20 mouse cellular contexts compared by ENCODE assay signal in genomic region chr11:84090572-84090971, GRCm38 (mm10). TPM values are rescaled to one million over a fixed set of nuclear protein-coding genes. Genes with fewer than 3 reads are reported as not detected.
DNase-seq lines count a peak whose midpoint lies in the region; TF ChIP-seq lines count a peak whose summit lies in the region.
"Had no signal": no experiment of that assay in that cellular context is flagged by ENCODE, and none has a peak within 500 bp of the region (broad histone marks: within the 10 kb centered on the region; RNA-seq: fewer than 3 reads in every experiment).

No protein-coding gene starts in this region.

- H3K36me3 ChIP-seq in CH12.LX (replicated peaks in 1 of 2; ENCODE audit: control insufficient read depth in 1 of 2, insufficient read depth in 1 of 2, low read length in 1 of 2) = peaks cover 47 to 87% of the 10 kb centered on the region in 2 experiments
- 0 out of 2 replicates have a peak, but pooled peaks cover 1% of the 10 kb centered on the region for H3K36me3 ChIP-seq in splenic B cell, adult 2 months (ENCODE audit: control insufficient read depth, insufficient read depth, low read length, poor library complexity, severe bottlenecking)

- H3K4me1 ChIP-seq in CH12.LX (ENCODE audit: control insufficient read depth in 1 of 2, insufficient read depth in 2 of 2) = peaks cover 0 to 12% of the 10 kb centered on the region in 2 experiments; a peak in 3 of 4 replicates

- dilution Hi-C loops in CH12.LX (cut with MboI; ENCODE audit: extremely low pct_ligation_motif_present, extremely low pct_unique_long_range_greater_than_20kb, low sequenced_read_pairs) = no loop called here

- no peaks in the 10 kb centered on the region for H3K79me2 ChIP-seq in CH12.LX (replicated peaks; ENCODE audit: control insufficient read depth, extremely low read depth, insufficient read depth, poor library complexity, severe bottlenecking)

- no peak for TF ChIP-seq RAD21 in CH12.LX (IDR thresholded peaks at IDR 0.05; ENCODE audit: low read depth, low read length)

- H3K4me3 ChIP-seq in CH12.LX (replicated peaks in 1 of 3; ENCODE audit: low read depth in 2 of 3, low read length in 2 of 3, poor library complexity in 1 of 3) = no peak overlapping the region

- no peak for TF ChIP-seq CTCF in CH12.LX (conservative IDR thresholded peaks at IDR 0.05 in 1 of 2, IDR thresholded peaks at IDR 0.05 in 1 of 2; ENCODE audit: low read depth in 2 of 2, low read length in 2 of 2)

- H3K9me3 ChIP-seq in CH12.LX (replicated peaks; ENCODE audit: low read length) = no peaks in the 10 kb centered on the region
- H3K9me3 ChIP-seq: G1E had no signal

- no peak for TF ChIP-seq POLR2A in CH12.LX (IDR thresholded peaks at IDR 0.05; ENCODE audit: low read depth, low read length)

- in situ Hi-C loops in CH12.LX (cut with MboI; ENCODE audit: low pct_ligation_motif_present, low pct_unique_long_range_greater_than_20kb, low sequenced_read_pairs) = loop anchor here (5.0 kb wide), 1 partner anchor 37 kb away; the partner anchor contains the start of genes Acaca and Tada2a

- H3K27me3 ChIP-seq in CH12.LX (replicated peaks) = no peaks in the 10 kb centered on the region
- no peaks in the 10 kb centered on the region for H3K27me3 ChIP-seq in splenic B cell, adult 2 months (ENCODE audit: control insufficient read depth, insufficient read depth, low read length, poor library complexity, severe bottlenecking)
- H3K27me3 ChIP-seq: Patski had no signal

- no peak overlapping the region for H3K27ac ChIP-seq in CH12.LX (ENCODE audit: insufficient read depth, low read depth)

- intact Hi-C loops in left cerebral cortex, postnatal 14 days (cut with DNase I) = no loop called here

- peak; percentile 14 for DNase-seq in A20 (ENCODE audit: low read depth, low spot score)
- no peak for DNase-seq in CH12.LX (ENCODE audit: extremely low read depth)
- DNase-seq in splenic B cell, adult 2 months (ENCODE audit: low read depth, low spot score) = peak; percentile 16
- no peak for DNase-seq in kidney, adult 9 months
- no peak for DNase-seq in left cerebral cortex, postnatal 14 days (ENCODE audit: low spot score in 2 of 2)
- DNase-seq in gastrocnemius, adult 18-20 months (ENCODE audit: low spot score) = no peak
- DNase-seq: adrenal gland, adult 2 months; adrenal gland, adult 8-10 months; adrenal gland, postnatal 10 days; adrenal gland, postnatal 14 days; adrenal gland, postnatal 25 days; adrenal gland, postnatal 36 days; B cell, adult 2 months; cerebellum, adult 11 months; cerebellum, adult 11-12 months; cerebellum, adult 18-20 months; cerebellum, adult 2 months; cerebellum, adult 8-10 months had no signal

- no peak overlapping the region for H3K9ac ChIP-seq in CH12.LX (ENCODE audit: insufficient read depth, low read depth)

- H3K4me2 ChIP-seq in CH12.LX (ENCODE audit: insufficient read depth, low read depth, poor library complexity, severe bottlenecking) = no peak overlapping the region

- TF ChIP-seq EP300 in CH12.LX (IDR thresholded peaks at IDR 0.05; ENCODE audit: low read length) = no peak

TF ChIP-seq in CH12.LX, 34 proteins besides CTCF, POLR2A, EP300 and RAD21:
- peak; percentile 63 for TF ChIP-seq ETS1 (conservative IDR thresholded peaks at IDR 0.05; ENCODE audit: low read depth, low read length)
- TF ChIP-seq BHLHE40 (IDR thresholded peaks at IDR 0.05; ENCODE audit: low read depth, low read length) = peak; percentile 74
- no peak for TF ChIP-seq MXI1 (IDR thresholded peaks at IDR 0.05; ENCODE audit: low read depth, low read length)

RNA-seq across cellular contexts. Expression of gene Dusp14, which starts 21.5 kb away (rescaled TPM):
- total RNA-seq in CH12.LX (2012; rRNA removed) (70.6 and 124 TPM in 2 replicates), CH12.LX (2014; rRNA removed) (101 and 127 TPM in 2 replicates)
- 43.0 and 52.7 TPM in 2 replicates for polyA plus RNA-seq in CH12.LX (2012; ENCODE audit: insufficient read length, low read depth)
- 10 to 100 TPM; 62.4 to 63.7 TPM for total RNA-seq in left cerebral cortex, postnatal 14 days (2021)
- 1 to 10 TPM; 6.0 to 7.7 TPM for total RNA-seq in gastrocnemius, adult 18-20 months (2021)
- total RNA-seq: G1E had no signal
- polyA plus RNA-seq: G1E had no signal

RNA-seq across cellular contexts. Expression of gene Tada2a, which starts 38.8 kb away (rescaled TPM):
- 37.5 and 40.8 TPM in 2 replicates for total RNA-seq in CH12.LX (2012; rRNA removed)
- total RNA-seq in CH12.LX (2014; rRNA removed) = 33.1 and 34.1 TPM in 2 replicates
- 59.5 and 66.1 TPM in 2 replicates for polyA plus RNA-seq in CH12.LX (2012; ENCODE audit: insufficient read length, low read depth)
- total RNA-seq in left cerebral cortex, postnatal 14 days (2021) = 10 to 100 TPM; 36.0 to 36.4 TPM
- total RNA-seq in gastrocnemius, adult 18-20 months (2021) = 10 to 100 TPM; 11.4 to 12.5 TPM

RNA-seq across cellular contexts. Expression of gene Acaca, which starts 38.9 kb away (rescaled TPM):
- total RNA-seq in CH12.LX (2012; rRNA removed) = 61.7 and 76.5 TPM in 2 replicates
- 35.0 and 36.9 TPM in 2 replicates for total RNA-seq in CH12.LX (2014; rRNA removed)
- polyA plus RNA-seq in CH12.LX (2012; ENCODE audit: insufficient read length, low read depth) = 53.5 and 62.6 TPM in 2 replicates
- 10 to 100 TPM; 75.7 to 81.2 TPM for total RNA-seq in left cerebral cortex, postnatal 14 days (2021)
- 10 to 100 TPM; 11.4 to 17.3 TPM for total RNA-seq in gastrocnemius, adult 18-20 months (2021)

Comparison
In these comparisons a context has a peak if more than half of its experiments do, and no peak if none do; other contexts are left out.
1. DNase-seq: peak in A20 (single experiment) and splenic B cell, adult 2 months (single experiment); none in CH12.LX (single experiment), kidney, adult 9 months (single experiment), left cerebral cortex, postnatal 14 days (0 of 2) and gastrocnemius, adult 18-20 months (single experiment).
2. RNA of gene Dusp14, which starts 21.5 kb away (total RNA-seq): 70.6 to 127 TPM in CH12.LX and 62.4 to 63.7 TPM in left cerebral cortex, postnatal 14 days; 6.0 to 7.7 TPM in gastrocnemius, adult 18-20 months; every median in the first group is over 4 times any median in the second.